Mouse (Mus musculus) spleen, adult 12 weeks (tissue): ENCODE measurements around the gene Rps27.
"Not testable (repeated sequence)": the region's sequence is repeated elsewhere in the genome, so short reads cannot be mapped to it uniquely, and the experiment has no call there.

Source experiments
- DNase-seq: peaks from one replicate; pipeline ENCODE4 v3.0.0; 2022; ENCODE audit warnings: low spot score

Gene Rps27

DNA sequence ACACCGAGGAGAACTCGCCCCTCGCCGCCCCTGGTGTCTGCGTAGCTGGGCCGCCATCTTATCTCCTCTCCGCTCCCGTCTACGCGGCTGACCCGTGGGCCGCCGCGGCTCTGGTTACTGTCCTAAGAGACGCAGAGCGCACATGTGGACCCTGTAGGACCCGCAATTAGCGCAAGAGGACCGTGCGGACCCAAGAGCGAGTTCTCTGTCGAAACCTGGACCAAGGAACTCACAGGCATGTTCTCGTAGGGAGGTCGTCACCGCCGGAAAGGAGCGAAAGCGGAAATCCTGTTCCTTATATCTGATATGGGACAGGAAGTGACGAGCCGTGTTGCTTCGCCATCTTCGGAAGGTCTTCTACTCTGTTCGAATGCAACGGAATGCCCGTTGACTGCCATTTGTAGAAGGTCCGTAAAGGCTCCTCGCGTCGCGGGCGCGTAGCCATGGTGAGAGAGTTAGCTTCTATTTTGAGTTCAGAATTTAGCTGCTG lies at the start of gene Rps27, which contains the start of gene Rab13:
TSS of gene Rps27 (minus strand) at position 275 of the 490 bp plus-strand sequence.
TSS of gene Rab13 (plus strand) at position 319 of the 490 bp plus-strand sequence.
- peak; percentile 86 for DNase-seq

DNA sequence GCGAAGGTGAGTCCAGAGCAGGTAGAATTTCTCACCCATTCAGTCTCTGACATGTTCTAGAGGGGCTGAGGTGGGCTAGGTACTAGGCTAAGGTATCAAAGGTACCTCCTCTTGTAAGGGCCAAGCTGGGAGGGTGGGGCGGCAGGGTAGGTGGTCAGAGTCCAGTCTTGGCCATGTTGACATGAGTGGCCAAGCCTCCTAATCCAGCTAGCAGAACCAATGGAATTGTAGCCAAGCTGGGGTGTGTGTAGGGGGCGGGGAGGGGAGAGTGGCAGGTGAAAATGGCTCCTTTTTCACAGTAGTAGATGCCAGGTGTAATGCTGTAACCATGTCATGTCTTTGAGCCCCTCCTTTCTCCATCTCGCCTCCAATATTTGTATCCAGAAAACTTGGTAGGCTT lies 45.1 kb upstream of the Rps27 start:
- DNase-seq, result no peak

DNA sequence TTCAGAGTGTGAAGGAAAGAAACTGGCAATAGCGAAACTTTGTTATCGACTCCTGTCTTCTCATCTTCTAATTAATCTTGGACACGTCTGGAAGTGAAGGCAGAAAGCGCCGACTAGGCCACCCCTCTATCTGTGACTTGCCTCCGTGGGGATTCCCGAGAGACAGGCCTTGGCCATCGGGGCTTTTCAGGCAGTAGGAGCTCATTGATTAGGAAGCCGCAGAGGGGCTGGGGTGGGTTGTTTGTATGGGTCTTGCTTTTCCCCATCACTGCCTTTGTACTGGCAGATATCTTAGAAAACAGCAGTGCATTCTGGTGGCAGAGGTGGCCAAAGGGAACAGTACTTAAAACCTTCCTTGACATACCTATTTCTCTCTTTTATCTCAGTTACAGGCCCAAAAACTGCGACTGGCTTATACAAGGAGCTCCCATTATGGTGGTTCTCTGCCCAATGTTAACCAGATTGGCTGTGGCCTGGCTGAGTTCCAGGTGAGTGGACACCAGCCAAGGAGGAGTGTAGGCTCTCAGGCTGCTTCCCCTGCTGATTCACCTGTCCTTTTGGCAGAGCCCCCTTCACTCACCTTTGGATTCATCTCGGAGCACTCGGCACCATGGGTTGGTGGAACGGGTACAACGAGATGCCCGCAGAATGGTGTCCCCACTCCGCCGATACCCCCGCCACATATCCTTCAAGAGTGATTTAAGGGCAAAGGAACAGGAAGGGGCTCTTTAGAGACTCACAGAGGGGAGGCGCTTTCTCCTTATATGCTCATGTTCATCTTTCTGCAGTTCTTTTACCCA lies 43.5 kb upstream of the Rps27 start:
- DNase-seq, result no peak

DNA sequence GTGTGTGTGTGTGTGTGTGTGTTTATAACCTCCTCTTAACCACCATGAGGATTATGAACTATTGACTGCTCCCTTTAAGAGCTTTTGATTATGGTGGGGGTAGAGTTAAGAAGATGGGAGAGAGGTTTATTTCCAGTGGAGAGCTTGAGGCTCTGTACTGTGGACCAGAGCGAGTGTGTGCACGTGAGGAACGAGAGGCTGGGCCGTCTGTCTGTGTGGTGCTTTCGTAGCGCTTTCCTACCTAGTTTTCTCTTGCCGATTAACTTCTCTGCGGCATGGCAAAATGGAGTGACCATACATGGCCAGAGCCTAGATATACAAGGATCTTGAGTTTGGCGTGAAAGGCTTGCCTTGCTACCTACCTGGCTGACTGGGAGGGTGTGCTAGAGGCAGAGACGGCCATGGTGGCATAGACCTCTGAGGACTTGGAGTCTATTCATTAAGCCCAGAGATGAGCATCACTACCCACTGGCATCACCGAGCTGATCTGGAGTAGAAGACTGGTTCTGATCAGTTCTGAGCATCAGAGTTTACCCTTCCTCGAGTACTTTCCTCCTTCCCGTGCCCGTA lies 42.4 kb upstream of the Rps27 start:
- DNase-seq, result no peak

DNA sequence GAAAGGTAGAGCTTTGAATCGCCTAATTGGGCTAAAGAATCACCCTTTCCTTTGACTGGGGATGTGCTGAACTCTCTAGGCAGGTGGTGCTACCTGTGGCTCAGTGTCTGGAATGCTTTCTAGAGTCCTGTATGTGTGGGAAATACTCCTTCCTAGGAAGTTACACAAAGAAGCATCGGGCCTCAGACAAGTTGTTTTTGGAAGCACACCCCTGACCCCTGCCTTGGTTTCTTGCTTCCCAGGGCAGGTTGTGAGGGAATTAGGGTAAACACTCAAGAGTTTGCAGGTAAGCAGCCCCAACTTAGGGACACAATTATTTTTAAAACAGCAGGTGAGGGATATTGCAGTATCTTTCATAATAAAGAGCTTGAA lies 41.7 kb upstream of the Rps27 start:
- DNase-seq, result no peak

GRCm38 (mm10) chr3:90254419-90255193 lies 41.2 kb upstream of the Rps27 start:
- no peak for DNase-seq

GRCm38 (mm10) chr3:90253653-90254418 lies 40.4 kb upstream of the Rps27 start, which contains the start of gene Crtc2:
Gene Crtc2 (plus strand): TSS chr3:90254163.
- DNase-seq, result peak; percentile 85

GRCm38 (mm10) chr3:90253174-90253573 lies 39.7 kb upstream of the Rps27 start:
- not testable (repeated sequence) for DNase-seq

- DNase-seq, result not testable (repeated sequence)
Measured at GRCm38 (mm10) chr3:90252659-90253058, 39.2 kb upstream of the Rps27 start.

DNA sequence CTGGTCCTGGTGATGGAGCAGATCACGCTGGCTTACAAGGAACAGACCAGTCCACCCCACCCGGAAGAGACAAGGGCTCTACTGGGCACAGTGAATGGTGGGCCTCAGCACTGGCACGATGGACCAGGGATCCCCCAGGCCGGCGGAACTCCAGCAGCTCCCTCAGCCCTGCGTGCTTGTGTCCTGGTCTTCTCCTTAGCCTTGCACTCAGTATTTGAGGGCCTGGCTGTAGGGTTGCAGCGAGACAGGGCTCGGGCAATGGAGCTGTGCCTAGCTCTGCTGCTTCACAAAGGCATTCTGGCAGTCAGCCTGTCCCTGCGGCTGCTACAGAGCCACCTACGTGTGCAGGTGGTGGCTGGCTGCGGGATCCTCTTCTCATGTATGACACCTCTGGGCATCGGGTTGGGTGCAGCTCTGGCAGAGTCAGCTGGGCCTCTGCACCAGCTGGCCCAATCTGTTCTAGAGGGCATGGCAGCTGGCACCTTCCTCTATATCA lies 38.3 kb upstream of the Rps27 start:
- DNase-seq, result not testable (repeated sequence)

DNA sequence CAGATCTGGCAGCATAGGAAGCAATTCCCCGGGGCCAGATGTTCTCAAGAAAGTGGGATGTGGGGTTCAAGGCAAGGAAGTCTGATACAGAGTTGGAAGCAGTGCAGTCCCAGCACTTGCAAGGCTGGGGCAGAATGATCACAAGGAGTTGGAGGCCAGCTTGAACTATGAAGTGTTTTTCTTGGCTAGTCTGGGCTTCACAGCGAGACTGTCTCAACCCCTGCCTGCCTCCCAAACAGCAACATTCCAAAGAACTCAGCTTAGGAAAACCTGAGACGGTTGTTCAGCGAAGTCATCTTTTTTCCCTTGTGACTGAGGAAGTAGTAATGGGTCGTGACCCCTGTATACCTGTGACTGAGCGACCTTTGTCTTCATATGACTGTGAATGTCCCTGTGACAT lies 37.3 kb upstream of the Rps27 start:
- no peak for DNase-seq

DNA sequence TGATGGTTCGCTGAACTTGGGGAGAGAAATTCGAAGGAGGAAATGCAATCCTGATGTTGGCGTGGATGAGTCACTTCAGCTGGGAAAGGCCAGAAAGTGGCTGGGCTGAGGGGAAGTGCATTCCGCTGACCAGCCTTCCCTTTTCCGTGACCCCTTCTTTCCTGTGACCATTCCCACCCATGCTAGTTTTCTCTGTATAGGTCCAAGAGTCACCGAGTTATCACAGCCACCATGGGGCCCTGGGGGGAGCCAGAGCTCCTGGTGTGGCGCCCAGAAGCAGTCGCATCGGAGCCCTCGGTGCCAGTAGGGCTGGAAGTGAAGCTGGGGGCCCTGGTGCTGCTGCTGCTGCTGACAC lies 35.3 kb upstream of the Rps27 start:
- DNase-seq, result no peak

- peak; percentile 68 for DNase-seq
Measured at GRCm38 (mm10) chr3:90247960-90248745, 34.7 kb upstream of the Rps27 start, which contains the start of gene Slc39a1. Gene Slc39a1 (plus strand): TSS chr3:90248172.

- DNase-seq, result no peak
Measured at GRCm38 (mm10) chr3:90247630-90247959, 34.1 kb upstream of the Rps27 start.

DNA sequence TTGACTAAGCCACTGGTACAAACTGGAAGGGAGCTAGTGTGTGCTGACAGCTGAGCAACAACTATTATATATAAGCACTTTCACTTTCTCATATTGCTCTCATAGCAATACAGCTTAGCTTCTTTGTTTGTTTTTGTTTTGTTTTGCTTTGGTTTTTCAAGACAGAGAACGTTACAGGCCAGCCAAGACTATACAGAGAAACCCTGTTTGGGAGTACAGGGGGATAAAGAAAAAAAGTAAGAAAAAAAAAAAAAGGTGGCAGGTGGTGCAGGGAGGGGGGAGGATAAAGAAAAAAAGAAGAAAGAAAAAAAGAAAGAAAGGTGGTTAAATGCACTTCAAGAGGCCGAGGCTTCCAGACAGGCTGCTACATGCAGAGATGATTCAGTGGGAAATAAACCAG lies 32.0 kb upstream of the Rps27 start:
- no peak for DNase-seq

DNA sequence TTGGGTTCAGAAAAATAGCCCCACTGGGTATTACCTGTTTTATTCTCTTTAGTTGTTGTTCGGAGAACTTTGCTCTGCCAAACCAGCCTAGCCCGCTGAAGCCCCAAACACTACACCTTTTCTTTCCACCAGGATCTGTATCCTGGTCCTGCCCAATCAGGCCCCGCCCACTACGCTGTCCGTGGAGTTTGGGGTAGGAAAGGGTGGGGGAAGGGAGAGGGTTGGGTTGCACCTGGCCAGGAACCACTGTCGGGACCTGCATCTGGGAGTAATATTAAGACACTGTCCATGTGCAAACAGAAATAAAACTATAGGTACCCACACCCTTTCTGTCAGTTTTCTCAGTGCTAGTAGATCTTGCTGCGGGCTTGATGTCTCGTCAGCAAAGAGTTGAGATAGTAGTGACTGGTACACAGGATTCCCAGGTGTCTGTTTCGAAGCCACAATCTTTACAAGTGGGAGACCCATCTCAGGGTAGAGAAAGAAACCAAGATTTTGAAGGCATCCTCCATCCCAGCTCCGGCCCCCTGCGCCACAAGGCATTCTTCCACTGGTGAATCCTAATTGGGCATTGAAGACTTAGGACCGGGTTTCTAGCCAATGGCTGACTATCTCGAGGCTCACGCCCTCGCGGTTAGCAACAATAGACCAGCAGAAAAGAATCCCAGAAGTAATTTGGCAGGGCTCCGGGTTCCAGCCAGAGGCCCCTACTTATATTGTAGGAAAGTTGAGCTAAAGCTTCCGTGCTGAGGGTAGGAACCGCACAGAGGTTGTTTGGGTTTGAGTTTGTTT lies 29.7 kb upstream of the Rps27 start, which contains the start of gene Creb3l4:
TSS of gene Creb3l4 (minus strand) at position 529 of the 792 bp plus-strand sequence.
- DNase-seq, result no peak

DNA sequence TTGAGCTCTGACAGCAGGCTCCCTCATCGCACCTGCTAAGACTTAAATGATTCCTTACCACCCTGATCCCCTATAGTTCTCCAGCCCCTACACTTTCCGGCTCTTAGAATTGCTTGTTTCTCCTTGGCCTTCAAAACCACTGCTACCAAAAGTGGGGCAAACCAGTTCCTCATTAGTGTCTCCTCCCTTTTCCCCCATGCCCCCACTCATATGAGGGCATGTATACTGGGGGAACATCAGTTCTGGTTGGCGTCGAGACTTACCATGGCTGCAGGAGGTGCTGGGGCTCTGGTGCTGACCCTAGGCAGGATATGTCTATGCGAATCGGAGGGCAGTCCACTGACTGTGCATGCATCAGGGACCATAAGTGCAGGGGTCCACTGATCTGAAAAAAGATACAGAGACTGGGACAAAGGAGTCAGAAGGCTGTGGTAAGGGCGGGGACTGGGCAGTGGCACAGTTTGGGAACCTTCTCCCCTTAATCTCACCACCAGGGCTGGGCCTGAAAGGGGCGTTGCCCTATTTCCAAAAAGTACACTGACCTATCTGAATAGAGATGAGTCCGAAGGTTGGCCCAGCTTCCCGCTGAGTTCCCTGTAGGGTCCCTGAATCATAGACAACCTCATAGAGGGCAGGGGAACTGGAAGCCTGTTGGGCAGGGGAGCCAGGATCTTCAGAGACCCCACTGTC lies 28.4 kb upstream of the Rps27 start:
- DNase-seq, result no peak

DNA sequence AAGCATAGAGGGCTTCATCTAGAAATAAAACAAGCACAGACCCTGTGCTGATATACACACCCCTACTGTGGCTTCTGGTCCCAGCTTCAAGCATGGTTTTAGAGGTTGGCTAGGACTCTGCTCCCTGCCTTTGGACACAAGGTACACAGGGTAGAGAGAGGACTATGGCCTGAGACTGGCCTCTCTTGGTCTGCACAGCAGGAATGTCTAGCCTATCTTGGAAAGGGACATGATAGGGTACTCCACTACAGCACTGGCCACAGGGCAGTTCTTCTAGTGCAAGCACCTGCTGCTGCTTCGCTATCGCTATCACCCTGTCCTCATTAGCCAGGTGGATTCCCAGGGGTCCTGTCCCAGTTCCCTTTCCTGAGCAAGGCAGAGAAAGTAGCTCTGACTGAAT lies 27.8 kb upstream of the Rps27 start:
- no peak for DNase-seq
